Comparison of ENCODE assay signal across 27 mouse cellular contexts in the genomic region with DNA sequence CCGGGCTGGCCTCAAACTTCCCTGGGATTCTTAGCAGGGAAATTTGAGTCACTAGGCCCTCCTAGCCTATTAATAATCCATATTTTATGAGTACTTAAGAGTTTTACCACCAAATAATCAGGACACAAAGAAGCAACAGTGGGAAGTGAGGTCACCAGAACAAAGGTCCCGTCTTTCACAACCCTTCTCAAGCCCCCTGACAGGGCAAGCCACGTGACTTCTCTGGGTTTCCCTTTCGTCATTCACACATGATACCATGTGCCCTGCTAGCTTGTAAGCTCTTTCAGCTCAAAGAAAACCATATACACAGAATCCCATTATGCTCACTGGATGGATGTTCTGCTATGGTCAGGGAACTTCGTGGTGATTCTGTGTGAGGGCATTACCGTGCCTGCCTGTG. TPM values are rescaled to one million over a fixed set of nuclear protein-coding genes. Genes with fewer than 3 reads are reported as not detected.
DNase-seq lines count a peak whose midpoint lies in the region; ATAC-seq and TF ChIP-seq lines count a peak whose summit lies in the region.
"Had no signal": no experiment of that assay in that cellular context is flagged by ENCODE, and none has a peak within 500 bp of the region (broad histone marks: within the 10 kb centered on the region; RNA-seq: fewer than 3 reads in every experiment).

No protein-coding gene starts in this region.

- H3K4me2 ChIP-seq in intestine, embryonic 16.5 days (ENCODE audit: low read depth, low read length): no peak overlapping the region
- no peak overlapping the region for H3K4me2 ChIP-seq in intestine, embryonic 15.5 days (replicated peaks)
- no peak overlapping the region for H3K4me2 ChIP-seq in forebrain, embryonic 14.5 days (ENCODE audit: low read length)
- H3K4me2 ChIP-seq: embryonic facial prominence, embryonic 12.5 days; forebrain, embryonic 15.5 days; heart, embryonic 13.5 days; hindbrain, embryonic 13.5 days; kidney, embryonic 15.5 days; limb, embryonic 15.5 days; midbrain, embryonic 12.5 days; neural tube, embryonic 13.5 days had no signal

- ATAC-seq in intestine, embryonic 16.5 days: 0 out of 2 replicates have a peak, but pooled peaks have one; percentile 20
- ATAC-seq in intestine, embryonic 15.5 days: no peak
- ATAC-seq in forebrain, embryonic 14.5 days: no peak
- ATAC-seq: forebrain, embryonic 15.5 days had no signal

- no peak for TF ChIP-seq CTCF in gastrocnemius, adult 2 months (IDR thresholded peaks at IDR 0.05)

- intact Hi-C loops in gastrocnemius, adult 2 months (cut with DNase I): no loop called here
- intact Hi-C loops in gastrocnemius, postnatal 36 days (cut with DNase I): no loop called here

- no peak overlapping the region for H3K9ac ChIP-seq in intestine, embryonic 16.5 days (ENCODE audit: low read depth, low read length)
- H3K9ac ChIP-seq in intestine, embryonic 15.5 days: no peak overlapping the region
- no peak overlapping the region for H3K9ac ChIP-seq in forebrain, embryonic 14.5 days (ENCODE audit: low read length)
- H3K9ac ChIP-seq: embryonic facial prominence, embryonic 12.5 days; forebrain, embryonic 15.5 days; heart, embryonic 13.5 days; hindbrain, embryonic 13.5 days; kidney, embryonic 15.5 days; limb, embryonic 15.5 days; midbrain, embryonic 12.5 days; neural tube, embryonic 13.5 days had no signal

- 66% methylated on average over 6 of the region's 6 CpGs for WGBS in intestine, embryonic 16.5 days
- 68% methylated on average over 6 of the region's 6 CpGs for WGBS in intestine, embryonic 15.5 days
- 66% methylated on average over 6 of the region's 6 CpGs for WGBS in forebrain, embryonic 14.5 days

- H3K27me3 ChIP-seq in intestine, embryonic 16.5 days (replicated peaks; ENCODE audit: control insufficient read depth, insufficient read depth, low read length): no peaks in the 10 kb centered on the region
- no peaks in the 10 kb centered on the region for H3K27me3 ChIP-seq in intestine, embryonic 15.5 days (replicated peaks)
- no peaks in the 10 kb centered on the region for H3K27me3 ChIP-seq in forebrain, embryonic 14.5 days (replicated peaks; ENCODE audit: control insufficient read depth, insufficient read depth, low read length)
- H3K27me3 ChIP-seq: embryonic facial prominence, embryonic 12.5 days; forebrain, embryonic 15.5 days; heart, embryonic 13.5 days; hindbrain, embryonic 13.5 days; kidney, embryonic 15.5 days; limb, embryonic 15.5 days; midbrain, embryonic 12.5 days; neural tube, embryonic 13.5 days had no signal

- peaks cover 13% of the 10 kb centered on the region for H3K4me1 ChIP-seq in intestine, embryonic 16.5 days (ENCODE audit: control insufficient read depth, insufficient read depth, low read length)
- peaks cover 6% of the 10 kb centered on the region; the same call in 1 of the 2 replicates for H3K4me1 ChIP-seq in intestine, embryonic 15.5 days (replicated peaks)
- 0 out of 2 replicates have a peak, but pooled peaks cover 3% of the 10 kb centered on the region for H3K4me1 ChIP-seq in forebrain, embryonic 14.5 days (ENCODE audit: control insufficient read depth, insufficient read depth, low read length)
- H3K4me1 ChIP-seq: midbrain, embryonic 12.5 days had no signal

- H3K36me3 ChIP-seq in intestine, embryonic 16.5 days (ENCODE audit: control insufficient read depth, insufficient read depth, low read length): no peaks in the 10 kb centered on the region
- H3K36me3 ChIP-seq in intestine, embryonic 15.5 days: no peaks in the 10 kb centered on the region
- H3K36me3 ChIP-seq in forebrain, embryonic 14.5 days (ENCODE audit: control insufficient read depth, insufficient read depth, low read length): peaks cover 29% of the 10 kb centered on the region

- DNase-seq in gastrocnemius, adult 2 months: no peak
- no peak for DNase-seq in gastrocnemius, postnatal 36 days
- DNase-seq in lung, postnatal 36 days: peak; percentile 37
- no peak for DNase-seq in lung, postnatal 10 days
- DNase-seq in testis, postnatal 10 days (ENCODE audit: low spot score): no peak
- no peak for DNase-seq in forebrain, embryonic 14.5 days (ENCODE audit: low spot score)
- DNase-seq: adrenal gland, adult 8-10 months; cerebellum, adult 11 months; cerebellum, adult 9-10 months; embryo, embryonic 11 days; heart, postnatal 4 days; kidney, adult 18-20 months; kidney, postnatal 36 days; lung, postnatal 14 days; thymus, postnatal 4 days had no signal

- H3K27ac ChIP-seq in gastrocnemius, adult 2 months: peak overlapping the region; percentile 97
- H3K27ac ChIP-seq in intestine, embryonic 16.5 days (ENCODE audit: low read length): no peak overlapping the region
- H3K27ac ChIP-seq in intestine, embryonic 15.5 days: no peak overlapping the region
- H3K27ac ChIP-seq in forebrain, embryonic 14.5 days (ENCODE audit: low read depth, low read length): no peak overlapping the region
- H3K27ac ChIP-seq: forebrain, embryonic 15.5 days; heart, embryonic 13.5 days; hindbrain, embryonic 13.5 days; kidney, embryonic 15.5 days; limb, embryonic 15.5 days; midbrain, embryonic 12.5 days; neural tube, embryonic 13.5 days had no signal

- no peaks in the 10 kb centered on the region for H3K9me3 ChIP-seq in intestine, embryonic 16.5 days (ENCODE audit: control insufficient read depth, low read length)
- H3K9me3 ChIP-seq in intestine, embryonic 15.5 days: no peaks in the 10 kb centered on the region
- no peaks in the 10 kb centered on the region for H3K9me3 ChIP-seq in forebrain, embryonic 14.5 days (replicated peaks; ENCODE audit: control insufficient read depth, low read length)
- H3K9me3 ChIP-seq: embryonic facial prominence, embryonic 12.5 days; forebrain, embryonic 15.5 days; G1E; heart, embryonic 13.5 days; hindbrain, embryonic 13.5 days; kidney, embryonic 15.5 days; limb, embryonic 15.5 days; megakaryocyte, embryonic 14.5 days; midbrain, embryonic 12.5 days; neural tube, embryonic 13.5 days had no signal

- H3K4me3 ChIP-seq in gastrocnemius, adult 2 months: no peak overlapping the region
- no peak overlapping the region for H3K4me3 ChIP-seq in intestine, embryonic 16.5 days (ENCODE audit: low read length)
- no peak overlapping the region for H3K4me3 ChIP-seq in intestine, embryonic 15.5 days (replicated peaks)
- no peak overlapping the region for H3K4me3 ChIP-seq in forebrain, embryonic 14.5 days (ENCODE audit: low read depth, low read length)
- H3K4me3 ChIP-seq: embryonic facial prominence, embryonic 12.5 days; forebrain, embryonic 15.5 days; heart, embryonic 13.5 days; hindbrain, embryonic 13.5 days; kidney, embryonic 15.5 days; limb, embryonic 15.5 days; megakaryocyte, embryonic 14.5 days; midbrain, embryonic 12.5 days; neural tube, embryonic 13.5 days had no signal

RNA-seq across cellular contexts. Expression of gene Ldhd, which starts 12.4 kb away (rescaled TPM):
- total RNA-seq in gastrocnemius, adult 2 months (2021): 10 to 100 TPM; 29.2 to 35.8 TPM
- 10 to 100 TPM; 32.4 to 34.9 TPM for total RNA-seq in gastrocnemius, postnatal 36 days (2021)
- 2.7 and 3.5 TPM in 2 replicates for polyA plus RNA-seq in intestine, embryonic 16.5 days (2015; fragmentation: Nextera tagmentation; extraction: Ambion mirVana)
- polyA plus RNA-seq in intestine, embryonic 15.5 days (2015; fragmentation: Nextera tagmentation; extraction: Ambion mirVana): 1.6 and 1.8 TPM in 2 replicates
- 0.20 and 0.22 TPM in 2 replicates for polyA plus RNA-seq in forebrain, embryonic 14.5 days (2014; fragmentation: Nextera tagmentation; extraction: Ambion mirVana)
- polyA plus RNA-seq: G1E had no signal

RNA-seq across cellular contexts. Expression of gene Zfp1, which starts 25.4 kb away (rescaled TPM):
- 1 to 10 TPM; 7.9 to 9.4 TPM for total RNA-seq in gastrocnemius, adult 2 months (2021)
- total RNA-seq in gastrocnemius, postnatal 36 days (2021): 1 to 10 TPM; 6.8 to 9.2 TPM
- 12.6 and 16.0 TPM in 2 replicates for polyA plus RNA-seq in intestine, embryonic 16.5 days (2015; fragmentation: Nextera tagmentation; extraction: Ambion mirVana)
- 14.9 and 15.7 TPM in 2 replicates for polyA plus RNA-seq in intestine, embryonic 15.5 days (2015; fragmentation: Nextera tagmentation; extraction: Ambion mirVana)
- 26.1 and 32.9 TPM in 2 replicates for polyA plus RNA-seq in forebrain, embryonic 14.5 days (2014; fragmentation: Nextera tagmentation; extraction: Ambion mirVana)
